Mouse (Mus musculus) bone marrow, adult 2 months (tissue): ENCODE results near the gene Plk2.

Source experiments
- CTCF ChIP-seq: fragments of 200-500 bp; IDR thresholded peaks from 2 replicates; pipeline ENCODE4 v1.5.1; 2011; ENCODE audit warnings: low read length, control low read depth; ENCODE audit not compliant: control insufficient read depth, insufficient read depth
- POLR2A ChIP-seq: fragments of 200-500 bp; IDR thresholded peaks from 2 replicates; pipeline ENCODE4 v1.6.1; 2011; ENCODE audit warnings: low read depth, mild to moderate bottlenecking, control low read depth, low read length, borderline replicate concordance; ENCODE audit not compliant: control insufficient read depth

DNA sequence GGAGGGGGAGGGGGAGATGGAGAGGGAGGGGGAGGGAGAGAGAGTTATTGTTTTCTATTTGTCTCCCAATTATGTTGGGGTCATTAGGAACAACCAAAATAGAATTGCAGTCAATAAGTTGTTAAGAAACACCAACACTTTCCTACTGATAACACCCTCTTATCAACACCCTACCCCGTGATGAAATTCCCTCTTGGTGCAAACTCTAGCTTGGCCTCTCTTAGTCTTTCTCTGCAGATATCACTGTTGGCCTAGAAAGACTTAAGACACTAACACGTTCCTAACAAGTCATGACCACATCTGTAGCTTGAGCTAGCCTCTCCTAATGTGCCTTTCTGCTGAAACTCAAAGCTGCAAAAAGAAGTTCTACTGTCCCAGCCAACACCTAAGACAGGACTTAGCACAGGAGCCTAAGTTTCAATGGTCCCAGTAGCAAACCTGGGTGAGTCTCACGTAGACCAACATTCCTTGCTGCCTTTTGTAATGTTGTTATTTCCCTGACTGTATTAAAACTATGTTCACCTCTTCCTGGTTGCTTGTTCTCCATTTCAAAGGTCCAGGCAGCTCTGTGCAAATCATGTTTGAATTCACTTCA is 26.8 kb upstream of the Plk2 start:
- no peak for TF ChIP-seq CTCF
- TF ChIP-seq POLR2A, result no peak
